Mouse (Mus musculus): ENCODE data around the gene B9d2. TPM values are rescaled to one million over a fixed set of nuclear protein-coding genes. Genes with fewer than 3 reads are reported as not detected.
"Not testable (repeated sequence)": the region's sequence is repeated elsewhere in the genome, so short reads cannot be mapped to it uniquely, and the experiment has no call there.

B9d2 gene
- polyA plus RNA-seq, 1 experiment from 2014 or later, result 27.2 TPM

- peaks cover 60% of the 10 kb centered on the region for H3K36me3 ChIP-seq (ENCODE audit: control insufficient read depth, insufficient read depth, low read length)
- H3K27ac ChIP-seq (ENCODE audit: low read depth), result no peak overlapping the region
- H3K9me3 ChIP-seq (ENCODE audit: control insufficient read depth, low read length), result no peaks in the 10 kb centered on the region
- WGBS, result 81% methylated on average over 5 of the region's 5 CpGs
- no peak for DNase-seq (ENCODE audit: low spot score)
- ATAC-seq (replicated peaks; ENCODE audit: low FRiP score, low TSS enrichment, low read depth), result no peak
- H3K9ac ChIP-seq (ENCODE audit: low read length), result no peak overlapping the region
- no peak overlapping the region for H3K4me2 ChIP-seq (ENCODE audit: low read length)
- no peak overlapping the region for H3K4me3 ChIP-seq (ENCODE audit: low read depth, low read length)
- H3K27me3 ChIP-seq (replicated peaks; ENCODE audit: control insufficient read depth, insufficient read depth, low read length), result no peaks in the 10 kb centered on the region
- H3K4me1 ChIP-seq (replicated peaks; ENCODE audit: control insufficient read depth, insufficient read depth, low read length), result peaks cover 15% of the 10 kb centered on the region
Observed at GRCm38 (mm10) chr7:25720760-25721159, 40.2 kb downstream of the B9d2 start.

DNA sequence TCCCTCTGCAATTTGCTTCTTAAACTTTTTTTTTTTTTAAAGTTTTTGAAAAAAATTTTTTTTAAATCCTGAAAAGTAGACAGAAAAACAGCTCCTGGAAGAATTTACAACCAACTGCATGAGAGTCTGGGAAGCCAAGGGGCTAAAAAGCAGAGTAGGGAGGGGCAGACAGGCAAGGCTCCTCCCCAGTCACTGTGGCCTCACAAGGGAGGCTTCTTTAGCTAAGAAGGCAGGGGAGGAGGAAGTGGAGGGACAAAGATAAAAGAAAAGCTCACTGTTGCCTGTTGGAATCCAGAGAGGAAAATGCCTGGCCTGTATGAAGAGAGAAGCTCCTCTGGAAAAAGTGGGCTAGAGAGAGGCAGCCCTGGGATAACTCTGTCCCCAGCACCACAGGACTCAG lies 41.2 kb downstream of the B9d2 start:
- H3K4me3 ChIP-seq (ENCODE audit: low read depth, low read length); H3K9ac ChIP-seq (ENCODE audit: low read length); ATAC-seq (replicated peaks; ENCODE audit: low FRiP score, low TSS enrichment, low read depth); DNase-seq (ENCODE audit: low spot score); H3K27ac ChIP-seq (ENCODE audit: low read depth); H3K4me2 ChIP-seq (ENCODE audit: low read length); H3K27me3 ChIP-seq (replicated peaks; ENCODE audit: control insufficient read depth, insufficient read depth, low read length); H3K9me3 ChIP-seq (ENCODE audit: control insufficient read depth, low read length): not testable (repeated sequence)
- H3K4me1 ChIP-seq (replicated peaks; ENCODE audit: control insufficient read depth, insufficient read depth, low read length), result peaks cover 15% of the 10 kb centered on the region
- peaks cover 62% of the 10 kb centered on the region for H3K36me3 ChIP-seq (ENCODE audit: control insufficient read depth, insufficient read depth, low read length)

DNA sequence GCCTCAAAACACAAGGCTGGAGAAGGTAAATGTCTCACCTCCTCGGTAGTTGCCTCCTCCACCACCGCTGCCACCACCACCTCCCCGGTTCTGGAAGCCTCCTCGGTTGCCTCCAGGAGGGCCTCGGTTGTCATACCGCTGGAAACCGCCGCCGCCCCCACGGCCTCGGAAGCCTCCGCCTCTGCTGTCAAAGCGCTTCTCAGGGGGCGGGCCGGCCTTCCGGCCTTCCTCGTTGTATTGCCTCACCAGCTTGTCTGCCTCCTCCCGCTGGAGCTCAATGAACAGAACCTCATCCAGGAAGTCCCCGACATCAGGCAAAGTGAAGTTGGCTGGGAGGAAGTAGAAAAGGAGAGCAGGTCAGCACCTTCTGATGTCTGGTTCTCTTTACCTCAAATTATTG lies 45.3 kb downstream of the B9d2 start:
- Histone ChIP-seq H3K4me1 (replicated peaks; ENCODE audit: control insufficient read depth, insufficient read depth, low read length) (no peaks in the 10 kb centered on the region), H3K27me3 (replicated peaks; ENCODE audit: control insufficient read depth, insufficient read depth, low read length) (no peaks in the 10 kb centered on the region), H3K9me3 (ENCODE audit: control insufficient read depth, low read length) (no peaks in the 10 kb centered on the region), H3K9ac (ENCODE audit: low read length) (no peak overlapping the region), H3K36me3 (ENCODE audit: control insufficient read depth, insufficient read depth, low read length) (peaks cover 97% of the 10 kb centered on the region), H3K4me3 (ENCODE audit: low read depth, low read length) (no peak overlapping the region), H3K27ac (ENCODE audit: low read depth) (no peak overlapping the region), H3K4me2 (ENCODE audit: low read length) (no peak overlapping the region)
- ATAC-seq (replicated peaks; ENCODE audit: low FRiP score, low TSS enrichment, low read depth) (no peak), DNase-seq (ENCODE audit: low spot score) (no peak)
- WGBS, result 82% methylated on average over 19 of the region's 19 CpGs

DNA sequence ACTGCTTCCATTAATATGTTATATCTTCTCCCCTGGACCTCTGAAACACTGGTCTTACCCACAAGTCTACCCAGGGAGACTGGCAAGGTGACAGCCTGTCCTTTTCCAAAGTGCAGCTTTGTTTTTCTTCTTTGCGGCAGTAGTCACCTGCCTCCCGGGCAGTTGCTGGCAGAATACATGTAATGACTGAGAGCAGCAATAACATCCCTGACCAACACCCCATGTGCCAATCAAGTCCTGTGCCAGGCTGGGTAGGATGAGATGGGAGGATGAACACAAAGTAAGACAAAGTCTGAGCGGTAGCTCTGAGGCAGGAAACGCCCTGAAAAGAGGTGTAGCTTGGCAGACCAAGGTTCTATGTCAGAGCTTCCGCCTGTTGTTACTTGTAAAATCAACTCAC lies 47.2 kb downstream of the B9d2 start:
- Histone ChIP-seq H3K27ac (ENCODE audit: low read depth) (no peak overlapping the region), H3K9me3 (ENCODE audit: control insufficient read depth, low read length) (no peaks in the 10 kb centered on the region), H3K4me1 (replicated peaks; ENCODE audit: control insufficient read depth, insufficient read depth, low read length) (no peaks in the 10 kb centered on the region), H3K27me3 (replicated peaks; ENCODE audit: control insufficient read depth, insufficient read depth, low read length) (no peaks in the 10 kb centered on the region), H3K9ac (ENCODE audit: low read length) (no peak overlapping the region), H3K4me3 (ENCODE audit: low read depth, low read length) (no peak overlapping the region), H3K4me2 (ENCODE audit: low read length) (no peak overlapping the region), H3K36me3 (ENCODE audit: control insufficient read depth, insufficient read depth, low read length) (peaks cover 100% of the 10 kb centered on the region)
- 93% methylated on average over 5 of the region's 5 CpGs for WGBS
- DNase-seq (ENCODE audit: low spot score) (no peak), ATAC-seq (replicated peaks; ENCODE audit: low FRiP score, low TSS enrichment, low read depth) (no peak)

GRCm38 (mm10) chr7:25729396-25729795 lies 48.8 kb downstream of the B9d2 start:
- no peak overlapping the region for H3K4me3 ChIP-seq (ENCODE audit: low read depth, low read length)
- H3K9ac ChIP-seq (ENCODE audit: low read length), result no peak overlapping the region
- H3K4me2 ChIP-seq (ENCODE audit: low read length), result no peak overlapping the region
- H3K9me3 ChIP-seq (ENCODE audit: control insufficient read depth, low read length), result no peaks in the 10 kb centered on the region
- DNase-seq (ENCODE audit: low spot score), result no peak
- H3K36me3 ChIP-seq (ENCODE audit: control insufficient read depth, insufficient read depth, low read length), result peaks cover 100% of the 10 kb centered on the region
- WGBS, result 48% methylated on average over 2 of the region's 2 CpGs
- no peak overlapping the region for H3K27ac ChIP-seq (ENCODE audit: low read depth)
- no peaks in the 10 kb centered on the region for H3K27me3 ChIP-seq (replicated peaks; ENCODE audit: control insufficient read depth, insufficient read depth, low read length)
- ATAC-seq (replicated peaks; ENCODE audit: low FRiP score, low TSS enrichment, low read depth), result no peak; the same call in 1 of the 2 replicates
- H3K4me1 ChIP-seq (replicated peaks; ENCODE audit: control insufficient read depth, insufficient read depth, low read length), result no peaks in the 10 kb centered on the region

- ATAC-seq (replicated peaks; ENCODE audit: low FRiP score, low TSS enrichment, low read depth), result no peak
- no peak for DNase-seq (ENCODE audit: low spot score)
- 92% methylated on average over 2 of the region's 2 CpGs for WGBS
- Histone ChIP-seq H3K27me3 (replicated peaks; ENCODE audit: control insufficient read depth, insufficient read depth, low read length) (no peaks in the 10 kb centered on the region), H3K4me1 (replicated peaks; ENCODE audit: control insufficient read depth, insufficient read depth, low read length) (no peaks in the 10 kb centered on the region), H3K9ac (ENCODE audit: low read length) (no peak overlapping the region), H3K4me3 (ENCODE audit: low read depth, low read length) (no peak overlapping the region), H3K36me3 (ENCODE audit: control insufficient read depth, insufficient read depth, low read length) (peaks cover 100% of the 10 kb centered on the region), H3K27ac (ENCODE audit: low read depth) (no peak overlapping the region), H3K4me2 (ENCODE audit: low read length) (no peak overlapping the region), H3K9me3 (ENCODE audit: control insufficient read depth, low read length) (no peaks in the 10 kb centered on the region)
Observed at GRCm38 (mm10) chr7:25729862-25730261, 49.3 kb downstream of the B9d2 start.

DNA sequence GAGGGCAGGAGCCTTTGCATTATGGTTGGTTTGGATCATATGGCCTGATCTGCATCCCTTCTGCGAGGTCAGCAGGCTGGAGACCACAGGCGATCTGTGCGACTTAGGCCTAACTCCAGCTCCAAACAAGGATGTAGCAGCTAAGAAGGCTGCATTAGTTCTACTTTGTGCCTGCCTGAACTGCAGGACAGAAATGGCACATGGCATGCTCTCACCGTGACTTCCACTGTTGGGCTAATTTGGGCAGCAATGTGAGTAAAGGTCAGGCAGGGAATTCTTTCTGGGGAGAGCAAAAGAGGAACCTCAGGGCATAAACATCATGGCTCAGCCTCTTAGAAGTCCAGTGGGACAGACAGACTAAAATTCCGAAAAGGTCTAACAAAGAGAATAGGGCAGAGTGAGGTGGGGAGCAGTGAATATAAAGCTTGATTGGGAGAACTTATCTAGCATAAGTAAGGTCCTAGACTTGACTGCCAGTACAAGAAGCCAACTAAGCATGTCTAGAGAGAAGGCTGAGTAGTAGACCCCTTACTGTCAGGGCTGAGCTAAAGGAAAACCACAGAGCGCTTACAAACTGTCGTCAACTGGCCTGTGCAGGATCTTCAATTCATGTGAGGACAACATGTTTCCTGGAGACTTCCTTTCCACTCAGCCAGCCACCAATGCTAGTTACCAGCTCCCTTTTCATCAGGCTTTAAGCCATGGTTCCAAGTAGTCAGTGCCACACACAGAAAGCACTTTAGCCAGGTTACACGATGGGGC lies 50.9 kb downstream of the B9d2 start:
- H3K4me2 ChIP-seq (ENCODE audit: low read length), result no peak overlapping the region
- no peak overlapping the region for H3K27ac ChIP-seq (ENCODE audit: low read depth)
- 87% methylated on average over 8 of the region's 8 CpGs for WGBS
- peaks cover 100% of the 10 kb centered on the region for H3K36me3 ChIP-seq (ENCODE audit: control insufficient read depth, insufficient read depth, low read length)
- H3K9me3 ChIP-seq (ENCODE audit: control insufficient read depth, low read length), result no peaks in the 10 kb centered on the region
- no peak overlapping the region for H3K4me3 ChIP-seq (ENCODE audit: low read depth, low read length)
- no peaks in the 10 kb centered on the region for H3K4me1 ChIP-seq (replicated peaks; ENCODE audit: control insufficient read depth, insufficient read depth, low read length)
- DNase-seq (ENCODE audit: low spot score) (no peak), ATAC-seq (replicated peaks; ENCODE audit: low FRiP score, low TSS enrichment, low read depth) (no peak)
- no peak overlapping the region for H3K9ac ChIP-seq (ENCODE audit: low read length)
- H3K27me3 ChIP-seq (replicated peaks; ENCODE audit: control insufficient read depth, insufficient read depth, low read length), result no peaks in the 10 kb centered on the region

GRCm38 (mm10) chr7:25734991-25735390 lies 54.4 kb downstream of the B9d2 start:
- H3K9ac ChIP-seq (ENCODE audit: low read length), result no peak overlapping the region
- no peaks in the 10 kb centered on the region for H3K4me1 ChIP-seq (replicated peaks; ENCODE audit: control insufficient read depth, insufficient read depth, low read length)
- H3K9me3 ChIP-seq (ENCODE audit: control insufficient read depth, low read length), result no peaks in the 10 kb centered on the region
- peaks cover 100% of the 10 kb centered on the region for H3K36me3 ChIP-seq (ENCODE audit: control insufficient read depth, insufficient read depth, low read length)
- ATAC-seq (replicated peaks; ENCODE audit: low FRiP score, low TSS enrichment, low read depth) (no peak), DNase-seq (ENCODE audit: low spot score) (no peak)
- WGBS, result 30% methylated on average over 4 of the region's 4 CpGs
- no peak overlapping the region for H3K4me2 ChIP-seq (ENCODE audit: low read length)
- H3K4me3 ChIP-seq (ENCODE audit: low read depth, low read length), result no peak overlapping the region
- no peaks in the 10 kb centered on the region for H3K27me3 ChIP-seq (replicated peaks; ENCODE audit: control insufficient read depth, insufficient read depth, low read length)
- no peak overlapping the region for H3K27ac ChIP-seq (ENCODE audit: low read depth)
